Mouse (Mus musculus) layer of hippocampus, postnatal 10 days (tissue): Measurements from ENCODE around the gene Fam178b. TPM values are rescaled to one million over a fixed set of nuclear protein-coding genes. Genes with fewer than 3 reads are reported as not detected.

Source experiments
- DNase-seq, 2 experiments: peaks; one replicate each; pipeline ENCODE4 v3.0.0; 2021; ENCODE audit warnings: low spot score in 2 of 2
- total RNA-seq, 2 experiments: library from RNA; stranded (reverse); gene quantifications; 2 replicates each; pipeline ENCODE4 v1.2.3; 2021

The Fam178b gene
- total RNA-seq, 2 experiments from 2014 or later, result 0.78 TPM; not detected in 1

- DNase-seq, result no peak
These were observed 115.0 kb downstream of the Fam178b start for GRCm38 (mm10) chr1:36567818-36568603.

- no peak for DNase-seq
These were observed 116.6 kb downstream of the Fam178b start for GRCm38 (mm10) chr1:36566425-36566824.

- DNase-seq, result no peak
These were observed 118.9 kb downstream of the Fam178b start for GRCm38 (mm10) chr1:36564101-36564500.

GRCm38 (mm10) chr1:36563632-36564031 lies 119.4 kb downstream of the Fam178b start:
- DNase-seq, result no peak

GRCm38 (mm10) chr1:36563197-36563596 lies 119.8 kb downstream of the Fam178b start:
- no peak for DNase-seq

- no peak for DNase-seq
These were observed 120.6 kb downstream of the Fam178b start for GRCm38 (mm10) chr1:36562388-36562787.

- no peak for DNase-seq
These were observed 122.1 kb downstream of the Fam178b start for GRCm38 (mm10) chr1:36560903-36561302.

- DNase-seq, result no peak
These were observed 123.1 kb downstream of the Fam178b start for GRCm38 (mm10) chr1:36559888-36560287.

GRCm38 (mm10) chr1:36559256-36559655 lies 123.7 kb downstream of the Fam178b start:
- DNase-seq, result no peak

GRCm38 (mm10) chr1:36558031-36558993 lies 124.7 kb downstream of the Fam178b start, which contains the start of gene Sema4c:
Gene Sema4c (minus strand): TSS chr1:36558349.
- DNase-seq, result peak; percentile 72 to 81

- DNase-seq, result peak; percentile 78 to 87
These were observed 125.4 kb downstream of the Fam178b start for GRCm38 (mm10) chr1:36557457-36558011.

GRCm38 (mm10) chr1:36556553-36557456 lies 126.2 kb downstream of the Fam178b start:
- DNase-seq, result peak; percentile 99

- peak in 1 of 2 experiments; percentile 53 for DNase-seq
These were observed 127.1 kb downstream of the Fam178b start for GRCm38 (mm10) chr1:36555798-36556395.

GRCm38 (mm10) chr1:36554633-36555399 lies 128.2 kb downstream of the Fam178b start:
- no peak for DNase-seq

GRCm38 (mm10) chr1:36552506-36552905 lies 130.5 kb downstream of the Fam178b start:
- no peak for DNase-seq

GRCm38 (mm10) chr1:36551904-36552303 lies 131.1 kb downstream of the Fam178b start:
- no peak for DNase-seq

GRCm38 (mm10) chr1:36550075-36550863 lies 132.7 kb downstream of the Fam178b start:
- DNase-seq, result no peak

GRCm38 (mm10) chr1:36549491-36549890 lies 133.5 kb downstream of the Fam178b start:
- no peak for DNase-seq
